Mouse (Mus musculus): ENCODE measurements at regions not wholly inside any gene's neighbourhood (a gene's known extent, or its start where the extent isn't known, plus 50 kb on each side); places are given as distances from the start of the nearest gene placed in this dataset.

- no peaks in the 10 kb centered on the region for H3K9me3 ChIP-seq (ENCODE audit: low read length)
- no peaks in the 10 kb centered on the region for H3K4me1 ChIP-seq (ENCODE audit: insufficient read depth, low read length)
- WGBS = 86% methylated on average over 7 of the region's 7 CpGs
- H3K27me3 ChIP-seq (ENCODE audit: insufficient read depth, low read length) = no peaks in the 10 kb centered on the region
- H3K4me3 ChIP-seq (ENCODE audit: low read length) = no peak overlapping the region
- ATAC-seq (no peak), DNase-seq (ENCODE audit: low spot score) (no peak)
- H3K9ac ChIP-seq (replicated peaks; ENCODE audit: low read length) = no peak overlapping the region
- no peak overlapping the region for H3K4me2 ChIP-seq (ENCODE audit: low read depth, low read length)
- H3K27ac ChIP-seq = no peak overlapping the region
- TF ChIP-seq CTCF (IDR thresholded peaks at IDR 0.05; ENCODE audit: low read depth) = no peak
- H3K36me3 ChIP-seq (ENCODE audit: insufficient read depth, low read length) = no peaks in the 10 kb centered on the region
Measured at GRCm38 (mm10) chr1:16816572-16816971, 723.4 kb upstream of the 4930444P10Rik start.

GRCm38 (mm10) chr1:16815731-16816130 is 722.6 kb upstream of the 4930444P10Rik start:
- Histone ChIP-seq H3K4me1 (ENCODE audit: insufficient read depth, low read length) (no peaks in the 10 kb centered on the region), H3K9me3 (ENCODE audit: low read length) (no peaks in the 10 kb centered on the region), H3K27ac (no peak overlapping the region), H3K9ac (replicated peaks; ENCODE audit: low read length) (no peak overlapping the region), H3K4me2 (ENCODE audit: low read depth, low read length) (no peak overlapping the region), H3K4me3 (ENCODE audit: low read length) (no peak overlapping the region), H3K36me3 (ENCODE audit: insufficient read depth, low read length) (no peaks in the 10 kb centered on the region), H3K27me3 (ENCODE audit: insufficient read depth, low read length) (no peaks in the 10 kb centered on the region)
- DNase-seq (ENCODE audit: low spot score) = no peak
- no peak for ATAC-seq
- TF ChIP-seq CTCF (IDR thresholded peaks at IDR 0.05; ENCODE audit: low read depth) = no peak

- no peak for DNase-seq (ENCODE audit: low spot score)
- no peaks in the 10 kb centered on the region for H3K27me3 ChIP-seq (ENCODE audit: insufficient read depth, low read length)
- H3K36me3 ChIP-seq (ENCODE audit: insufficient read depth, low read length) = no peaks in the 10 kb centered on the region
- H3K27ac ChIP-seq = no peak overlapping the region
- no peak overlapping the region for H3K9ac ChIP-seq (replicated peaks; ENCODE audit: low read length)
- no peak for TF ChIP-seq CTCF (IDR thresholded peaks at IDR 0.05; ENCODE audit: low read depth)
- 92% methylated on average over 10 of the region's 10 CpGs for WGBS
- H3K4me1 ChIP-seq (ENCODE audit: insufficient read depth, low read length) = no peaks in the 10 kb centered on the region
- ATAC-seq = no peak
- no peaks in the 10 kb centered on the region for H3K9me3 ChIP-seq (ENCODE audit: low read length)
- no peak overlapping the region for H3K4me3 ChIP-seq (ENCODE audit: low read length)
- H3K4me2 ChIP-seq (ENCODE audit: low read depth, low read length) = no peak overlapping the region
Measured at GRCm38 (mm10) chr1:16809370-16810150, 716.4 kb upstream of the 4930444P10Rik start.

GRCm38 (mm10) chr1:16798292-16798691 is 705.2 kb upstream of the 4930444P10Rik start:
- H3K4me3 ChIP-seq (ENCODE audit: low read length) = no peak overlapping the region
- no peaks in the 10 kb centered on the region for H3K9me3 ChIP-seq (ENCODE audit: low read length)
- DNase-seq (ENCODE audit: low spot score) = peak; percentile 79
- ATAC-seq = peak; percentile 86
- WGBS = 76% methylated on average over 6 of the region's 6 CpGs
- no peaks in the 10 kb centered on the region for H3K27me3 ChIP-seq (ENCODE audit: insufficient read depth, low read length)
- H3K9ac ChIP-seq (replicated peaks; ENCODE audit: low read length) = no peak overlapping the region
- no peak overlapping the region for H3K27ac ChIP-seq
- TF ChIP-seq CTCF (IDR thresholded peaks at IDR 0.05; ENCODE audit: low read depth) = peak; percentile 81
- H3K4me2 ChIP-seq (ENCODE audit: low read depth, low read length) = no peak overlapping the region
- no peaks in the 10 kb centered on the region for H3K36me3 ChIP-seq (ENCODE audit: insufficient read depth, low read length)
- no peaks in the 10 kb centered on the region for H3K4me1 ChIP-seq (ENCODE audit: insufficient read depth, low read length)

GRCm38 (mm10) chr1:16796449-16796848 is 703.3 kb upstream of the 4930444P10Rik start:
- Histone ChIP-seq H3K27ac (no peak overlapping the region), H3K27me3 (ENCODE audit: insufficient read depth, low read length) (no peaks in the 10 kb centered on the region), H3K9ac (replicated peaks; ENCODE audit: low read length) (no peak overlapping the region), H3K4me1 (ENCODE audit: insufficient read depth, low read length) (no peaks in the 10 kb centered on the region), H3K4me2 (ENCODE audit: low read depth, low read length) (no peak overlapping the region), H3K9me3 (ENCODE audit: low read length) (no peaks in the 10 kb centered on the region), H3K36me3 (ENCODE audit: insufficient read depth, low read length) (no peaks in the 10 kb centered on the region), H3K4me3 (ENCODE audit: low read length) (no peak overlapping the region)
- no peak for TF ChIP-seq CTCF (IDR thresholded peaks at IDR 0.05; ENCODE audit: low read depth)
- WGBS = 95% methylated on average over 1 of the region's 1 CpGs
- ATAC-seq = no peak
- no peak for DNase-seq (ENCODE audit: low spot score)

GRCm38 (mm10) chr1:16790733-16791309 is 697.7 kb upstream of the 4930444P10Rik start:
- Histone ChIP-seq H3K4me3 (ENCODE audit: low read length) (no peak overlapping the region), H3K36me3 (ENCODE audit: insufficient read depth, low read length) (no peaks in the 10 kb centered on the region), H3K27me3 (ENCODE audit: insufficient read depth, low read length) (no peaks in the 10 kb centered on the region), H3K9ac (replicated peaks; ENCODE audit: low read length) (no peak overlapping the region), H3K4me1 (ENCODE audit: insufficient read depth, low read length) (no peaks in the 10 kb centered on the region), H3K27ac (no peak overlapping the region), H3K4me2 (ENCODE audit: low read depth, low read length) (no peak overlapping the region), H3K9me3 (ENCODE audit: low read length) (no peaks in the 10 kb centered on the region)
- ATAC-seq (no peak), DNase-seq (ENCODE audit: low spot score) (no peak)
- TF ChIP-seq CTCF (IDR thresholded peaks at IDR 0.05; ENCODE audit: low read depth) = no peak
- WGBS = 95% methylated on average over 4 of the region's 4 CpGs

- no peaks in the 10 kb centered on the region for H3K4me1 ChIP-seq (ENCODE audit: insufficient read depth, low read length)
- peak; percentile 4 for DNase-seq (ENCODE audit: low spot score)
- no peak for TF ChIP-seq CTCF (IDR thresholded peaks at IDR 0.05; ENCODE audit: low read depth)
- no peak overlapping the region for H3K4me2 ChIP-seq (ENCODE audit: low read depth, low read length)
- H3K36me3 ChIP-seq (ENCODE audit: insufficient read depth, low read length) = no peaks in the 10 kb centered on the region
- no peaks in the 10 kb centered on the region for H3K27me3 ChIP-seq (ENCODE audit: insufficient read depth, low read length)
- H3K9me3 ChIP-seq (ENCODE audit: low read length) = no peaks in the 10 kb centered on the region
- H3K9ac ChIP-seq (replicated peaks; ENCODE audit: low read length) = no peak overlapping the region
- H3K4me3 ChIP-seq (ENCODE audit: low read length) = no peak overlapping the region
- WGBS = 30% methylated on average over 1 of the region's 1 CpGs
- no peak overlapping the region for H3K27ac ChIP-seq
- no peak for ATAC-seq
Measured at GRCm38 (mm10) chr1:16779791-16780190, 686.7 kb upstream of the 4930444P10Rik start.

All from hindbrain, postnatal 0 days (tissue).